Mouse (Mus musculus): ENCODE measurements around the gene Dpf3.

GRCm38 (mm10) chr12:83415207-83415606 is 72.3 kb downstream of the Dpf3 start:
- TF ChIP-seq POLR2A (IDR thresholded peaks at IDR 0.05; ENCODE audit: insufficient read length, low read depth) = no peak
- no peak for TF ChIP-seq USF1 (IDR thresholded peaks at IDR 0.05; ENCODE audit: low read depth)
- TF ChIP-seq SRF (IDR thresholded peaks at IDR 0.05; ENCODE audit: control insufficient read depth, insufficient read length, low read depth) = no peak
- no peak for TF ChIP-seq MAX (IDR thresholded peaks at IDR 0.05; ENCODE audit: low read depth)
- TF ChIP-seq TCF12 (IDR thresholded peaks at IDR 0.05; ENCODE audit: insufficient read depth, poor library complexity, severe bottlenecking) = no peak
- no peak for TF ChIP-seq POLR2AphosphoS2 (IDR thresholded peaks at IDR 0.05; ENCODE audit: insufficient read length, low read depth)
- TF ChIP-seq MYOG (IDR thresholded peaks at IDR 0.05; ENCODE audit: control insufficient read depth in 1 of 3, insufficient read depth in 1 of 3, insufficient read length in 2 of 3, low read depth in 2 of 3) = no peak
- no peak for TF ChIP-seq REST (IDR thresholded peaks at IDR 0.05; ENCODE audit: insufficient read depth, insufficient read length)
- no peak for TF ChIP-seq MYOD1 (IDR thresholded peaks at IDR 0.05; ENCODE audit: control insufficient read depth in 1 of 3, insufficient read length in 2 of 3, low read depth in 2 of 3)
- TF ChIP-seq CEBPB (IDR thresholded peaks at IDR 0.05; ENCODE audit: insufficient read depth, poor library complexity, severe bottlenecking) = no peak
- no peak for TF ChIP-seq TCF3 (IDR thresholded peaks at IDR 0.05; ENCODE audit: insufficient read length, low read depth)
- no peak for TF ChIP-seq E2F4 (IDR thresholded peaks at IDR 0.05; ENCODE audit: insufficient read depth)
